Mouse (Mus musculus): ENCODE results near the gene Heatr5a. TPM values are rescaled to one million over a fixed set of nuclear protein-coding genes. Genes with fewer than 3 reads are reported as not detected.

The Heatr5a gene
- total RNA-seq, 2 experiments from 2014 or later = 21.2 to 43.7 TPM

DNA sequence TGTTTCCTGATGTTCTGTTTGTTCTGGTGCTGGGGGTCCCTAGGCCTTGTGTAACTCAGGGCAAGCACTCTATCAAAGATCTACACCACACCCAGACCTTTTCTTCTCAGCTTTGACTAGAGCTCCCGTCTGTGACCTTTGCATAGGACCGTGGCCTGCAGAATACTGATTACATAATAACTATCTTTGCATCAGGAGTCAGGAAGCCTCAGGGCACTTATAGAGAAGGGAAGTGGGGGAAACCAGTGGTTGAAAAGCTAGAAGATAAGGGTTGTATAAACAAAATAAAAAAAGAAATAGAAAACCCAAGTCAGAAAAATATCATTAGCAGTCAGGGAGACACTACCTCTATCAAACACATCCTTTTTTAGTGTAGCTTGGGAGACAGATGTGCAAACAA lies 121.2 kb downstream of the Heatr5a start:
- peak; percentile 44 for ATAC-seq (replicated peaks; ENCODE audit: poor library complexity)

DNA sequence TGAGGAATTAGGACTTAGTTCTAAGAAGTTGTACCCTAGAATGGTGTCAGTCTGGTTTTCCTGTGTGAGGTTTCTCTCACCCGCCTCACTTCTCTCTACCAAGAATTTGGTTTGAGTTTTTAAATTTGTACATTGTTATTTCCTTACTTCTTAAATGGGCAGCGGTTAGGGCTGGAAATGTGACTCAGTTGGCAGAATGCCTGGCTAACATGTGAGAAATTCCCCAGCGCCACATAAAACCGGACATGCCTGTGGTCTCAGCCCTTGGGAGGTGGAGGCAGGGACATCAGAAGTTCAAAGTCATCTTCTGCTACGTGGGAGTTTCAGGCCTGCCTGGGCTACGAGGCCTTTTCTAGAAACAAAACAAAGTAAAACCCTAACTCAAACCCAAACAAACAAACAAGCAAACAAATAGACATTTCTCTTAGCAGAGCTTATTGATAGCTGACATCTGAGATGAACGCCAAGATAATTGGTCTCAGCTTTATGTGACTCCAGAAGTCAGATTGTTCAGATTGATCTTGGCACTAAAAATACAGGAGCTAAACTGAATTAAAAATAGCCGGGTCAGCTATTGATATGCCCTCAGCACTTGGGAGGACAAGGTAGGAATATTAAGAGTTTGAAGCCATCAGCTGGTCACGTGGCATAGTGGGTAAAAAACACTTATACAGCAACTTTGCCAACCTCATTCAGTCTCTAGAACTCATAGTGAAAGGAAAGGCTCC lies 123.0 kb downstream of the Heatr5a start:
- peak; percentile 12; the same call in 1 of the 2 replicates for ATAC-seq (replicated peaks; ENCODE audit: poor library complexity)

DNA sequence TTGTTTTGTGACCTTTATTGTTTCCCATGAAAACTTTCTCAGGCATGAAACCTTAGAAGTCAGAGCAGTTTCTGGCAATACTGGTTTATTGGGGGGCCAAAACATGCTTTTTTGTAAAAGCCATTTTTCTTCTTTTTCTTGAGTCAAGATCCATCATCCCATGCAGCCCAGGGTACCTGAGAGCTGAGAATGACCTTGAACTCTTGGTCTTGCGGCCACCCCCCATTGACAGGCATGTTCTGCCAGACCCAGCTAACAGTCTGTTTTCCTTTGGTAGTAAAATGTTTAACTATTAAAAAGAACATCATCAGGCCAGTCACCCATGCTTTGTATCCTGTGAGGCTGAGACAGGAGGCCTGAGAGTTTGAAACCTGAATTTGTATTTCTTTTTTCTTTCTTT lies 125.9 kb downstream of the Heatr5a start:
- no peak for ATAC-seq (replicated peaks; ENCODE audit: poor library complexity)

DNA sequence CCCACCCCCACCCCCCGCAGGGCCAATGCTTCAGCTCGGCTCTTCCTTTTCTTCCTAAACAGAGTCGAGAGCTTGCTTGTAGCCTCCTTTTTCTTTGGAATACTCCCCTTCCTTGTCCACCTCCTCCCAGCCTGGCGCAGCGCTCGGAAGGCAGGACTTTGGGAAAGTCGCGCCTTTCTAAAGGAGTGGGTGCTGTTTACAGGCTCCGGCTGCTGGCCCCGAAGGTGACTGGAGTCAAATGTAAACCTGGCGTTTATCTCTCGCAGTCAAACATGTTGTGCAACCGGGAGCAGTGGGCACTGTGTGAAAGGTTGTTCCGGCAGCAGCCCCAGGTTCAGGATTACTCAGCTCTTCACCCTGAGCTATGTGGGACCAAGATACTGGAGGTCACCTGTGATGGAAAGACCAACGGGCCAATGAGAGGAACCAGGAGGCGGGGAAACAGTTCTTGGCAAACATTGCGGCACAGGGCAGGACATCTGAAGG lies 126.3 kb downstream of the Heatr5a start:
- ATAC-seq (replicated peaks; ENCODE audit: poor library complexity) = peak; percentile 91

DNA sequence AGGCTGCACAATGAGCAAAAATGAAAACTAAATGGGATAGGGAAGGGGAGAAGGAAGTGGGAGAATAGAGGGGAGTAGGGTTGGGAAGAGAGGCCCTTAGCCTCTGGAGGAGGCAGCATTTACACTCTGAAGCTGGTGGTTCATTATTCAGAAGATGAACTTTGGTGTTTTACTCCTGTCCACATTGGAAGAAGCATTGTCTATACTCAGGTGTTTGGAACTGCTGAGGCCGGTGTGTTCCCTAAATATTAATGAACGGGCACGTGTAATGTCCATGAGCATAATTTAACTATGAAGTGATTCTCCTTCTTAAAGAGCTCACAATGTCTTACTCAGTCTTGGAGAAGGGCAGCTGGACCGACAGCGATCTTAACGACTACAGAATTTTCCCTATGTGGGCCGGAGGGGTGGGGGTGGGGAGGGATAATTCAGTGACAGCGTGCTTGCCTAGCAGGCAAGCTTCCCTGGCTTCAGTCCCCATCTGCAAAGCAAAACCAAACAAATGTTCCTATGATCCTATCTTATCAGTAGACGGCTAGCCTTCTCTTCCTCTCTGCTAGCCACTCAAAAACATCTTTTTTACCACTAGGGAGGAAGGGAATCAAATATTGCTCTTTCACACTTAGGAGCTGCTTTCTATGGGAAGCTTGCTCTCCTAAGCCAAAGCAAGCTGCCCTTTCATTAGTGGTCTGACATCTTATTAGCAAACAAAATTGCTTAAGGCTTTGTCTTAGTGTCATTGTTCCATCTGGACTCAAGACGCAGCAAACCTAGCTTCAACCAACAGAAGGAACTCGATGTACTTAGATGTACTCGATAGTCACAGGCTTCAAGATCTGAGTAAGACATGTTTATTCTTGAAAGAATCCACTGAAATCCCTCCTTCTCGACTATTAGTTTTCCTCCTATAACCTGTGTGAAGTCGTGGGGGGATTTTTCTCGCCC lies 127.3 kb downstream of the Heatr5a start:
- no peak for ATAC-seq (replicated peaks; ENCODE audit: poor library complexity)

DNA sequence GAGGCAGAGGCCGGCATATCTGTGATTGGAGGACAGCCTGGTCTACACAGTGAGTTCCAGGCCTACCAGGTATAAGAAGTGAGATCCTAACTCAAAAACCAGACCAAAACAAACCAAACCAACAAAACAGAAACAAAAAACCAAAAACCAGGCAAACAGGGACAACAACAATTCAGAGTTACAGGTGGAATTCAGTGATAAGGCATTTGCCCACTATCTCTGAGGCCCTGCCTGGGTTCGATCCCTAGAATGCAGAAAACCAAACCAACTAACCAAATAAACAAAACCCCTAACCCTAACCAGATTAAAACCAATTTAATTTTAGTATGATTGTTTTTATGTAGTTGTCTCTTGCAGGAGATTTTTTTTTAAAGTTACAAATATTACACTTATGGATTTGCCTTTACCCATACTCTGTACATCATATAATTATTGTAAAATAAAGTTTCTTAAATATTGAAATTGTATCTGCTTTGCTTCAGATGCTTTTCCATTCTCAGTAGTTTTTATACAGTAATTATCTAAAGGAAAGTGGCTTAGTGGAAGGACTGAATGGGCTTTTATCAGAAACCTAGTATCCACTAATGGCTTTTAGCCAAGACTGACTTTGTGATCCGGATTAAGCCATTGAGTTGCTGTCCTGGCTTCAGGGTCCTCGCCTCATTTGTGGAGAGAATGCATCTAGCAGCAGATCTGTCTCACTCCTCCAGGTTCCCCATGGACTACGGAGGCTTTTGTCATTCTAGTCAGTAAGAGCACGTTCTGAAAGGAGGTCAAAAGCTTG lies 128.8 kb downstream of the Heatr5a start:
- peak; percentile 55 for ATAC-seq (replicated peaks; ENCODE audit: poor library complexity)

DNA sequence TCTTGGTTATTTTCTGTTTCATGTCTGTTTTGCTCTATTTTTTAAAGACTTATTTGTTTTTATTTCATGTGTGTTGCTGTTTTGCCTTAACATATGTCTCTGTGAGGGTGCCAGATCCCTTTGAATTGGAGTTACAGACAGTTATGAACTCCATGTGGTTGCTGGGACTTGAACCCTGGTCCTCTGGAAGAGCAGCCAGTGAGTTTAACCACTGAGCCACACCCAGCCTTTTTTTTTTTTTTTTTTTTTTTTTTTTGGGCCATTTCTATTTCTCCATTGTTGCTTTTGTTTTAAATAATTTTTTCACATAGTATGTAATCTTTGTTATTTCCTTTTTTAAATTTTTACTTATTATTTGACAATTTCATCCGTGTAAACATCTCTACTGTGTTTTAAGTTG lies 131.3 kb downstream of the Heatr5a start:
- ATAC-seq (replicated peaks; ENCODE audit: poor library complexity) = no peak

DNA sequence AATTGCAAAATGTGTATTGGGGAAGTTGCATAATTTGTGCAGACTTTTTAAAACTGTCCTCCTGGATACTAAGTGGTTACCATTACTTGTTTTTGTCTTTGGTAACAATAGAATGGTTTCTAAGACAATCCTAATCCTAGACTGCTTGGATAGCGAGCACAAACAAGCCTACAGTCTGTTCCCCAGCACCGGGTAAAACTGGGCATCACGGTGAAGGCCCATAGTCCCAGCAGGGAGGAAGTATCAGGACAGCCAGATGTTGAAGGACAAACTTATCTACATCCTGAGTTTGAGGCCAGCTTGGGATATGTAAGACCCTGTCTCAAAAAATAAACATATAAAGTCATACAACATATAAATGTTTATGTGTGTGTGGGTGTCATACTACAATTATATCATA lies 135.9 kb downstream of the Heatr5a start:
- peak; percentile 51 for ATAC-seq (replicated peaks; ENCODE audit: poor library complexity)

DNA sequence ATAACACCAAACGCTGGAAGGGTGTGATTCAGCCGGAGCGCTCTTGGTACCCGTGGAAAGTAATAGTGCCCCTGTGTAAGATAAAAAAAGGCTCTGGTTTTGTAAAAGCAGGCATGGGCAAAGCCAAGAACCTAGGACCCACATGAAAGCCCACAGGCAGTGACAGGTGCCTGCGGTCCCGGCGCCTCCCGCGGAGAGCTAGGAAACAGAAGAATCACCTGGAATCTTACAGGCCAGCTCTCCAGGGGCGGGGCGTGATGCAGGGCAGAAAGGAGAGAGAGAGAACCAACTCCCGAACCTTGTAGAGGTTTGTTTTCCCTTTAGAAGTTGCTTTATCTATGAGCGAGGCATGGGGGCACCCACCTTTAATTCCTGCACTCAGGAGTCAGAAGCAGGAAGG lies 139.2 kb downstream of the Heatr5a start:
- ATAC-seq (replicated peaks; ENCODE audit: poor library complexity) = no peak

DNA sequence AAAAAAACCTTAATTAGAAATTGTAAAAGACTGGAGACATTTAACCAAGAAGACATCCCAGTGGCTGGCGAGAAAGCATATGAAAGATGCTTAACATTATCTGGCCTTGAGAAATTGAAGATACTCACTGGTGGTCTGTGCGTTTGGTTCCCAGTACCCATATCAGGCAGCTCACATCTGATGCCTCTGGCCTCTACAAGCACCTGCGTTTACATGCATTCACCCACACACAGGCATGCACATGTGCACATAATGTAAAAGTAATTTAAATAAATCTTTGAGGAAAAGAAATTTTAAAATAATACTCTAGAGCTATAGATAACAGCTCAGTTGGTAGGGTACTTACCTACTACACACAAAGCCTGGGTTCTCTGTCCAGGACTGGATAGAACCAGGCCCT lies 139.8 kb downstream of the Heatr5a start:
- ATAC-seq (replicated peaks; ENCODE audit: poor library complexity) = no peak

DNA sequence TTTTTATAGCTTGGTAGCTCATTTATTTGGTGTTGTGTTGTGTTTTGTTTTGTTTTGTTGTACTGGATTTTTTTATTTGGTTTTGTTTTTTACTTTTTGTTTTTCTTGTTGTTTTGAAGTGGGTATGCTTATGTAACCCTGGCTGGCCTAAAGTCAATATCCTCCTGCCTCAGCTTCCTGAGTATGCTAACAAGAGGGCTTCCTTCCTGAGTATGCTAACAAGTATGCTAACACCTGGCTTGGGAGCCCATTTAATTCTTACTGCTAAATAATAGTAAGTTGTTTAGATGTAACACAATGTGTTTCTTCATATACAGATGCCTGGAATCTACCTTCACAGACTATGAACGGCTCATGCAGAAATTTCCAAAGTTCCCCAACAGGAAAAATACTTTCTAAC lies 140.4 kb downstream of the Heatr5a start:
- ATAC-seq (replicated peaks; ENCODE audit: poor library complexity) = no peak

DNA sequence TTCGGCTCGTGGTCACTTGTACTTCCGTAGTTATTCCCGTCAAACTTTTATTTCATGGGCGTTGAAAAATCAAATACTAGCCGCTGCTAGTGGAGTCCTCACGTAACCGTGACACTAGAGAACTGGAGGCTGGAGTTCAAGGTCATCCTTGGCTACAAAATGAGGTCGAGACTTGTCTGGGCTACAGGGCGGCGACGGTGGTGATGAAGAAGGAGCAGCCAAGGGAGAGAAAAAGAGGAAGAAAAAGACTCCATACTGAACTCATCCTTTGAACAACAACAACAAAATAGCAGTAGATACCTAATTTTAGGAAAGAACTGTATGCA lies 141.1 kb downstream of the Heatr5a start:
- ATAC-seq (replicated peaks; ENCODE audit: poor library complexity) = peak; percentile 29

DNA sequence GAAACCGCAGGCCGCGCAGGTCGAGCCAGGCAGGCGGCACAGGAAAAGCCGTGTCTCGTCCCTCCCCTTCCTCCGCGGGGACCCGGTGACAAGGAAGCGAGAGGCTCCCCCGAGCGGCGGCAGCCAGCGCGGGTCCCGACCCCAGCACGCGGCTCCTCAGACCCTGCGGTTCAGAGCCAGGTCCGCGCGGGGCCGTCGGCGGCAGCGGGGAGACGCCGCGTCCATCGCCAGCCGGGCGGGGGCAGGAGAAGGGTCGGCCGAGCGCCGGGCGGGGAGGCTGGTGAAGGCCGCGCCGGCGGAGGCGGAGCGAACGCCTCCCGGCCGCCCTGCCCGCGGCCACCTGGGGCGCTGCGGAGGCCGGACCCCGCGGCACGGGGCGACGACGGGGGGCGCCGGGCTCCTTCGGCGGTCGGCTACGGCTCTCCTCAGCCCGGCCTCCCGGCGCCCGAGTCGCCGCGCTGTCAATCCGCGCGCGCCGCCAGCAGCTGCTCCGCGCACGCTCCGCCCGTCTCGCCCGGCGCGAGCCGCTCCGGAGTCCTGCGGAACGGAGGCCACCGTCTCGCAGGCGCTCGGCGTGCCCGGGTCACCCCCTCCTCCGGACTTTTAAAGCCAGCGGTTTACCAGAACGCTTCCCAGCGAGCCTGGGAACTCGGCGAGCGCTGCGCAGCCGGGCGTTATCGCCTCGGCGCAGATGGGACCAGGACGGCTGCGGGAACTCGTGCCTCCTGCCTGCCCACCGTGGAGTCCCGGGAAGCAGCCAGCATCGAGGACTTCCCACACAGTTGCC lies 141.6 kb downstream of the Heatr5a start, which contains the start of gene Hectd1:
Hectd1 (minus strand) TSS at position 247 of the 787 bp plus-strand sequence.
- peak; percentile 69 for ATAC-seq (replicated peaks; ENCODE audit: poor library complexity)

DNA sequence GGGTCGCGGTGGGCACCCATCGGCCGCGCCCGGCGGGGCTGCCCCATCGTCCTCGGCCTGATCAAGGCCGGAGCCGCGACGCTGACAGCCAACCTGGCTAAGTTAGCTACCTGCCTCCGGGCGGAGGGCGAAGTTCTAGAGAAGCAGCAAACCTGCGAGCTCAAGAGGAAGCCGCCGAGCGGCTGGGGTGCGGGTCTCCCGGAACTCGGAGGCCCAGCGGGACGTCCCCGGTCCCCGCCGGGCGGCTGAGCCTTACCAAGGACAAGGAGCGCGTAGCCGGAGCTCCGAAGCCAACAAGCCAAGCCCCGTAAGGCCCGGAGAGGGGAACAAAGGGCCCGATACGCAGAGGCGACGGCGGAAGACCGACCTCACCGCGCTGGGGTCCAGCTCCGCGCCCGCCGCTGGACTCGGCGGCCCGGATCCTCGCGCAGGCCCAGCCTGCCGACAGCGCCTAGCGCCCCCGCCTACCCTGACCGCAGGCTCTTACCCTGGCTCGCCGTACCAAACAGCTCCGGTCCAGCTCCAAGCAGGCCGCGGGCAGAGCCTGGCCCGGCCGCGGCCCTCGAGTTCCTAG lies 142.3 kb downstream of the Heatr5a start:
- no peak for ATAC-seq (replicated peaks; ENCODE audit: poor library complexity)

DNA sequence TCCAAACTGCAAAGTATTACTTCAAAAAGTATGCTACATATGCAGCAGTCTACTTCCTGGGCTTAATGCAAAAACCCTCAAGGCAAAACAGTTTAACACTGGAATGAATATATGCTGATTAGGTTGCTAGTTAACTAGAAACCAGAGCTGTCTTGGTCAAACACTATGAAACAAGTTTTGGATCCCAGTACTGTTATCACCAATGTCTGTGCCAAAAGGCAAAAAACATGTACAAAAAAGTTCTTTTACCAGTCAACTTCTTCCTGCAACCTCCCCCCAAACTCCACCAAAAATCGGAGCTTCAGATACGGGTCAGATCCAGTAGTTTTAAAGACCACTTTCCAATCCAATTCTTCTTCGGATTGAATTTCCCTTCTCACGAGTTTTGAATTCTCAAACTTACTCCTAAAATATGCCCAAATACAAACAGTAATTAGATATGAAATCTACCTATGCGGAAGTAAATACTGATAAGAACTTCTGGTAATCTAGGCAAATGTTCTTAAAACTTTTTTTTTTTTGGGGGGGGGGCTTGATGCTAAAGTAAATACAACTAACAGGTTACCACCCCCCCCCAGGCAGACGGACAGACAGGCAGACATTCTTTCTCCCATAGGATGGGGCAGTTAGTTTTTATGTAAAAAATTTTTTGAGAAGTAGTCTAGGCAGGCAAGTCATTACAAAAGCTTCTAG lies 143.0 kb downstream of the Heatr5a start:
- ATAC-seq (replicated peaks; ENCODE audit: poor library complexity) = no peak
